Mouse (Mus musculus) liver, embryonic 12.5 days (tissue): ENCODE results near the gene Kif1a. TPM values are rescaled to one million over a fixed set of nuclear protein-coding genes. Genes with fewer than 3 reads are reported as not detected.

Experiments used
- ATAC-seq: fragments of 200-750 bp; cut with Nextera tagmentation; 2 replicates; pipeline ENCODE4 v1.8.0; 2017; ENCODE audit warnings: moderate number of reproducible peaks, mild to moderate bottlenecking, moderate library complexity
- H3K27ac ChIP-seq: fragments of 300-500 bp; sonication (generic); 2 replicates; pipeline ENCODE4 v1.5.1; 2016; ENCODE audit warnings: mild to moderate bottlenecking
- H3K27me3 ChIP-seq: fragments of 300-500 bp; sonication (generic); replicated peaks from 2 replicates; pipeline ENCODE4 v1.6.1; 2016; ENCODE audit warnings: mild to moderate bottlenecking, moderate library complexity
- H3K36me3 ChIP-seq: fragments of 300-500 bp; sonication (generic); 2 replicates; pipeline ENCODE4 v1.6.1; 2016; ENCODE audit warnings: mild to moderate bottlenecking, moderate library complexity
- H3K4me1 ChIP-seq: fragments of 300-500 bp; sonication (generic); 2 replicates; pipeline ENCODE4 v1.6.1; 2016
- H3K4me2 ChIP-seq: fragments of 300-500 bp; sonication (generic); 2 replicates; pipeline ENCODE4 v1.6.1; 2016; ENCODE audit warnings: mild to moderate bottlenecking, moderate library complexity
- H3K4me3 ChIP-seq: fragments of 300-500 bp; sonication (generic); 2 replicates; pipeline ENCODE4 v1.5.1; 2016; ENCODE audit warnings: mild to moderate bottlenecking, moderate library complexity
- H3K9ac ChIP-seq: fragments of 300-500 bp; sonication (generic); 2 replicates; pipeline ENCODE4 v1.6.1; 2016; ENCODE audit warnings: mild to moderate bottlenecking, moderate library complexity
- H3K9me3 ChIP-seq: fragments of 300-500 bp; sonication (generic); replicated peaks from 2 replicates; pipeline ENCODE4 v1.6.1; 2016; ENCODE audit warnings: mild to moderate bottlenecking, moderate library complexity
- WGBS: fragments of 180-500 bp; shearing (Covaris S2); methylation state at CpG from one replicate; pipeline ENCODE4 v1.1.7; 2016; ENCODE audit not compliant: insufficient replicate concordance; 5-methylcytosine and 5-hydroxymethylcytosine counted together
- polyA plus RNA-seq: library from polyadenylated mRNA; unstranded; fragments of >200 nt; fragmentation: Nextera tagmentation; extraction: Ambion mirVana; gene quantifications from 2 replicates; pipeline ENCODE4 v1.2.1, GENCODE M21; 2016

The Kif1a gene
- polyA plus RNA-seq, 1 experiment from 2014 or later, result 0.38 TPM

GRCm38 (mm10) chr1:93085136-93085535 lies 16.6 kb downstream of the Kif1a start:
- H3K27me3 ChIP-seq, result no peaks in the 10 kb centered on the region
- H3K4me3 ChIP-seq, result no peak overlapping the region
- H3K36me3 ChIP-seq, result no peaks in the 10 kb centered on the region
- ATAC-seq, result no peak
- H3K4me2 ChIP-seq, result no peak overlapping the region
- no peak overlapping the region for H3K27ac ChIP-seq
- WGBS, result 61% methylated on average over 6 of the region's 6 CpGs
- H3K4me1 ChIP-seq, result no peaks in the 10 kb centered on the region
- H3K9me3 ChIP-seq, result no peaks in the 10 kb centered on the region
- H3K9ac ChIP-seq, result no peak overlapping the region

GRCm38 (mm10) chr1:93083420-93084285 lies 18.1 kb downstream of the Kif1a start:
- Histone ChIP-seq H3K36me3 (no peaks in the 10 kb centered on the region), H3K27me3 (no peaks in the 10 kb centered on the region), H3K4me1 (no peaks in the 10 kb centered on the region), H3K27ac (no peak overlapping the region), H3K9me3 (no peaks in the 10 kb centered on the region), H3K9ac (no peak overlapping the region), H3K4me3 (no peak overlapping the region), H3K4me2 (no peak overlapping the region)
- no peak for ATAC-seq
- 62% methylated on average over 12 of the region's 12 CpGs for WGBS

- Histone ChIP-seq H3K4me2 (no peak overlapping the region), H3K27me3 (no peaks in the 10 kb centered on the region), H3K4me3 (no peak overlapping the region), H3K9me3 (no peaks in the 10 kb centered on the region), H3K4me1 (no peaks in the 10 kb centered on the region), H3K9ac (no peak overlapping the region), H3K27ac (no peak overlapping the region), H3K36me3 (no peaks in the 10 kb centered on the region)
- no peak for ATAC-seq
- 81% methylated on average over 8 of the region's 8 CpGs for WGBS
Measured at GRCm38 (mm10) chr1:93082121-93082520, 19.6 kb downstream of the Kif1a start.

GRCm38 (mm10) chr1:93080930-93081589 lies 20.7 kb downstream of the Kif1a start:
- no peak for ATAC-seq
- H3K4me2 ChIP-seq, result no peak overlapping the region
- H3K4me3 ChIP-seq, result no peak overlapping the region
- no peaks in the 10 kb centered on the region for H3K36me3 ChIP-seq
- H3K27me3 ChIP-seq, result no peaks in the 10 kb centered on the region
- H3K9me3 ChIP-seq, result no peaks in the 10 kb centered on the region
- H3K27ac ChIP-seq, result no peak overlapping the region
- 51% methylated on average over 3 of the region's 3 CpGs for WGBS
- no peaks in the 10 kb centered on the region for H3K4me1 ChIP-seq
- no peak overlapping the region for H3K9ac ChIP-seq

GRCm38 (mm10) chr1:93079602-93080001 lies 22.1 kb downstream of the Kif1a start:
- Histone ChIP-seq H3K36me3 (no peaks in the 10 kb centered on the region), H3K4me1 (no peaks in the 10 kb centered on the region), H3K4me3 (no peak overlapping the region), H3K27me3 (0 out of 2 replicates have a peak, but pooled peaks cover 5% of the 10 kb centered on the region), H3K4me2 (no peak overlapping the region), H3K27ac (no peak overlapping the region), H3K9me3 (no peaks in the 10 kb centered on the region), H3K9ac (no peak overlapping the region)
- 77% methylated on average over 3 of the region's 3 CpGs for WGBS
- no peak for ATAC-seq

- Histone ChIP-seq H3K4me3 (no peak overlapping the region), H3K9ac (no peak overlapping the region), H3K4me1 (no peaks in the 10 kb centered on the region), H3K4me2 (no peak overlapping the region), H3K27me3 (peaks cover 18% of the 10 kb centered on the region; the same call in 1 of the 2 replicates), H3K36me3 (no peaks in the 10 kb centered on the region), H3K27ac (no peak overlapping the region), H3K9me3 (no peaks in the 10 kb centered on the region)
- ATAC-seq, result no peak
- 54% methylated on average over 2 of the region's 2 CpGs for WGBS
Measured at GRCm38 (mm10) chr1:93072279-93072865, 29.4 kb downstream of the Kif1a start.

- Histone ChIP-seq H3K27me3 (peaks cover 19% of the 10 kb centered on the region; the same call in 1 of the 2 replicates), H3K4me3 (no peak overlapping the region), H3K9ac (no peak overlapping the region), H3K4me1 (no peaks in the 10 kb centered on the region), H3K27ac (no peak overlapping the region), H3K36me3 (no peaks in the 10 kb centered on the region), H3K4me2 (no peak overlapping the region), H3K9me3 (no peaks in the 10 kb centered on the region)
- WGBS, result 39% methylated on average over 18 of the region's 18 CpGs
- ATAC-seq, result no peak
Measured at GRCm38 (mm10) chr1:93071487-93071971, 30.2 kb downstream of the Kif1a start.

- Histone ChIP-seq H3K27me3 (peaks cover 19% of the 10 kb centered on the region; the same call in 1 of the 2 replicates), H3K4me2 (no peak overlapping the region), H3K27ac (no peak overlapping the region), H3K9ac (no peak overlapping the region), H3K9me3 (no peaks in the 10 kb centered on the region), H3K36me3 (no peaks in the 10 kb centered on the region), H3K4me1 (no peaks in the 10 kb centered on the region), H3K4me3 (no peak overlapping the region)
- no peak for ATAC-seq
- WGBS, result 72% methylated on average over 5 of the region's 5 CpGs
Measured at GRCm38 (mm10) chr1:93070881-93071280, 30.9 kb downstream of the Kif1a start.

GRCm38 (mm10) chr1:93068553-93068952 lies 33.2 kb downstream of the Kif1a start:
- H3K27ac ChIP-seq, result no peak overlapping the region
- H3K27me3 ChIP-seq, result peaks cover 21% of the 10 kb centered on the region; the same call in 1 of the 2 replicates
- WGBS, result 52% methylated on average over 1 of the region's 1 CpGs
- H3K36me3 ChIP-seq, result no peaks in the 10 kb centered on the region
- no peak overlapping the region for H3K4me3 ChIP-seq
- H3K4me2 ChIP-seq, result no peak overlapping the region
- no peaks in the 10 kb centered on the region for H3K4me1 ChIP-seq
- no peak for ATAC-seq
- H3K9ac ChIP-seq, result no peak overlapping the region
- H3K9me3 ChIP-seq, result no peaks in the 10 kb centered on the region

- Histone ChIP-seq H3K4me2 (no peak overlapping the region), H3K4me3 (no peak overlapping the region), H3K36me3 (no peaks in the 10 kb centered on the region), H3K4me1 (no peaks in the 10 kb centered on the region), H3K27me3 (peaks cover 15% of the 10 kb centered on the region; the same call in 1 of the 2 replicates), H3K9ac (no peak overlapping the region), H3K9me3 (no peaks in the 10 kb centered on the region), H3K27ac (no peak overlapping the region)
- WGBS, result 62% methylated on average over 6 of the region's 6 CpGs
- ATAC-seq, result no peak
Measured at GRCm38 (mm10) chr1:93065654-93066053, 36.1 kb downstream of the Kif1a start.

- no peaks in the 10 kb centered on the region for H3K9me3 ChIP-seq
- H3K4me2 ChIP-seq, result no peak overlapping the region
- H3K27ac ChIP-seq, result no peak overlapping the region
- WGBS, result 66% methylated on average over 5 of the region's 5 CpGs
- H3K36me3 ChIP-seq, result no peaks in the 10 kb centered on the region
- ATAC-seq, result no peak
- H3K4me3 ChIP-seq, result no peak overlapping the region
- H3K9ac ChIP-seq, result no peak overlapping the region
- peaks cover 16% of the 10 kb centered on the region; the same call in 1 of the 2 replicates for H3K27me3 ChIP-seq
- H3K4me1 ChIP-seq, result no peaks in the 10 kb centered on the region
Measured at GRCm38 (mm10) chr1:93063694-93064093, 38.1 kb downstream of the Kif1a start.
